Mouse (Mus musculus) heart, adult 2 months (tissue): ENCODE results near the gene 2610028H24Rik.

Source experiments
- CTCF ChIP-seq: fragments of 200-600 bp; IDR thresholded peaks from 2 replicates; pipeline ENCODE4 v1.8.1; 2022; ENCODE audit warnings: antibody characterized with exemption, mild to moderate bottlenecking, moderate library complexity
- EP300 ChIP-seq: fragments of 200-500 bp; IDR thresholded peaks from 2 replicates; pipeline ENCODE4 v1.6.1; 2011; ENCODE audit warnings: low read depth, low read length, control low read depth; ENCODE audit not compliant: insufficient read depth
- POLR2A ChIP-seq: fragments of 200-500 bp; IDR thresholded peaks from 2 replicates; pipeline ENCODE4 v1.6.1; 2011; ENCODE audit warnings: mild to moderate bottlenecking, low read depth, low read length, control low read depth; ENCODE audit not compliant: insufficient read depth

DNA sequence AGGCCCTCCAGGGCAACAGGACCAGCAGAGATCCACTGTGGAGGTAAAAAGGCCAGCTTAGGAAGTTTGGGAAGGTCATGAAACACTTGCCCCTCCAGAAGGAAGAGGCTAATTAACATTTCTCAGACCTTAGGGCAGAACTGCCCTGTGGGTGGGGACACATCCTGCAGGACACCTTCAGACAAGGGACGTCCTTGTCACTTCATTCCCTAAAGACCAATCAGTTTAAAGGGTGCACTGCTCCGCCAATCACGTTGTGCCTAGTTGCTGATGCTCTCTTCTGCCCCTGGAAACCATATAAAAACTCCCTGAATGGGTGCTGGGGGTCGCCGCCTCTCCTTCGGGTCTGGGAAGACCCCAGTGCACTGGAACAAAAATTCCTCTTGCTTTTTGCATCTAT is 13.8 kb downstream of the 2610028H24Rik start:
- TF ChIP-seq CTCF (no peak), EP300 (no peak), POLR2A (no peak)
